Mouse (Mus musculus) bone marrow, adult 2 months (tissue): ENCODE results near the gene 1700024P04Rik.

ENCODE experiments used
- CTCF ChIP-seq: fragments of 200-500 bp; IDR thresholded peaks from 2 replicates; pipeline ENCODE4 v1.5.1; 2011; ENCODE audit warnings: low read length, control low read depth; ENCODE audit not compliant: control insufficient read depth, insufficient read depth
- POLR2A ChIP-seq: fragments of 200-500 bp; IDR thresholded peaks from 2 replicates; pipeline ENCODE4 v1.6.1; 2011; ENCODE audit warnings: low read depth, mild to moderate bottlenecking, control low read depth, low read length, borderline replicate concordance; ENCODE audit not compliant: control insufficient read depth

DNA sequence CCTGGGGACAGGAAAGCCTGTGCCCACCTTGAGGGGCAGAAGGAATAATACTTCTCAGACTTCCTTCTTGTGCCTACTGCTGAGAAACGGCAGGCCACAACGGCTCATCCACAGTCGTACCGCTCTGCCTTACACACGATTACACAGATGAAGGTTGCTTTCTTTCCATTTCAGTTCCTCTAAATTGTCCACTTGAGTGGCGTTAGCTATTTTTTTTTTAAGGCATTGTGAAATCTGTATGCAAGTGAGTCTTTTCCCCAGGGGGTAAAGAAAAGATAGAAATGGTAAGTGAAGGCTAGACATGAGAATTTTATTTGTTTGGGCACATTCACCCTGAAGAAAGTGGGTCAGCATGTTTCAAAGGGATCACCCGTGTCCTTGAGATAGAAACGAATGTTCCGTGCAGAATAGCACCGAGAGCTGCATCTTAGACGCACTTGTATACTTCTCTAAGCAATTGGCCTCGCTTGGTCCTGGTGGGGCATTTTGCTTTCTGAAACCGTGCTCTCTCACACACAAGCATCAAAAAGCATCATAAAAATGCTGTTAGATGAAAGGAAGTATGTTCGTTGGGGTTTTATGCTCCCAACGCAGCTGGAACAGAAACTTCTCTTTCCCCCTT is 46.3 kb upstream of the 1700024P04Rik start:
- TF ChIP-seq CTCF (no peak), POLR2A (no peak)
